Mouse (Mus musculus) myocyte (in vitro differentiated cells): ENCODE data around the gene Scarf1. TPM values are rescaled to one million over a fixed set of nuclear protein-coding genes. Genes with fewer than 3 reads are reported as not detected.

Experiments
- H3K27me3 ChIP-seq: one replicate; pipeline ENCODE4 v1.6.1; 2011; ENCODE audit not compliant: control insufficient read depth, insufficient read depth, insufficient read length
- H3K36me3 ChIP-seq: one replicate; pipeline ENCODE4 v1.6.1; 2011; ENCODE audit not compliant: control insufficient read depth, insufficient read depth
- H3K4me2 ChIP-seq: one replicate; pipeline ENCODE4 v1.6.1; 2011; ENCODE audit warnings: low read depth, control low read depth
- H3K4me3 ChIP-seq: one replicate; pipeline ENCODE4 v1.5.1; 2011; ENCODE audit warnings: mild to moderate bottlenecking, control low read depth, moderate library complexity
- H3K79me2 ChIP-seq: one replicate; pipeline ENCODE4 v1.6.1; 2011; ENCODE audit not compliant: control insufficient read depth, insufficient read depth
- H3ac ChIP-seq: one replicate; pipeline ENCODE4 v1.6.1; 2011; ENCODE audit not compliant: control insufficient read depth, insufficient read length
- CEBPB ChIP-seq: IDR thresholded peaks from 2 replicates; pipeline ENCODE4 v1.6.1; 2011; ENCODE audit warnings: mild to moderate bottlenecking, moderate library complexity; ENCODE audit not compliant: poor library complexity, insufficient read depth, severe bottlenecking
- E2F4 ChIP-seq: IDR thresholded peaks from one replicate; pipeline ENCODE4 v1.6.1; 2011; ENCODE audit warnings: mild to moderate bottlenecking, control low read depth, moderate library complexity; ENCODE audit not compliant: insufficient read depth
- MAX ChIP-seq: IDR thresholded peaks from one replicate; pipeline ENCODE4 v1.6.1; 2011; ENCODE audit warnings: low read depth, mild to moderate bottlenecking, control low read depth
- MYOD1 ChIP-seq, 3 experiments: IDR thresholded peaks; one replicate each; pipeline ENCODE4 v1.6.1; 2011; ENCODE audit warnings: control low read depth in 2 of 3, low read depth in 2 of 3, mild to moderate bottlenecking in 2 of 3, moderate library complexity in 1 of 3; ENCODE audit not compliant: insufficient read length in 2 of 3, control insufficient read depth in 1 of 3
- MYOG ChIP-seq, 3 experiments: IDR thresholded peaks; one replicate each; pipeline ENCODE4 v1.6.1; 2011; ENCODE audit warnings: control low read depth in 2 of 3, low read depth in 2 of 3, mild to moderate bottlenecking in 2 of 3; ENCODE audit not compliant: insufficient read length in 2 of 3, control insufficient read depth in 1 of 3, insufficient read depth in 1 of 3
- POLR2A ChIP-seq: IDR thresholded peaks from one replicate; pipeline ENCODE4 v1.6.1; 2011; ENCODE audit warnings: low read depth, mild to moderate bottlenecking, control low read depth, moderate library complexity; ENCODE audit not compliant: insufficient read length
- POLR2AphosphoS2 ChIP-seq: IDR thresholded peaks from one replicate; pipeline ENCODE4 v1.6.1; 2011; ENCODE audit warnings: low read depth, control low read depth; ENCODE audit not compliant: insufficient read length
- REST ChIP-seq: IDR thresholded peaks from one replicate; pipeline ENCODE4 v1.6.1; 2011; ENCODE audit warnings: mild to moderate bottlenecking, control low read depth, moderate library complexity; ENCODE audit not compliant: insufficient read depth, insufficient read length
- SRF ChIP-seq: IDR thresholded peaks from one replicate; pipeline ENCODE4 v1.6.1; 2011; ENCODE audit warnings: low read depth; ENCODE audit not compliant: control insufficient read depth, insufficient read length
- TCF12 ChIP-seq: IDR thresholded peaks from one replicate; pipeline ENCODE4 v1.6.1; 2011; ENCODE audit warnings: mild to moderate bottlenecking, control low read depth; ENCODE audit not compliant: poor library complexity, insufficient read depth, severe bottlenecking
- TCF3 ChIP-seq: IDR thresholded peaks from one replicate; pipeline ENCODE4 v1.6.1; 2011; ENCODE audit warnings: low read depth, control low read depth; ENCODE audit not compliant: insufficient read length
- USF1 ChIP-seq: IDR thresholded peaks from one replicate; pipeline ENCODE4 v1.6.1; 2011; ENCODE audit warnings: low read depth, mild to moderate bottlenecking, control low read depth, moderate library complexity
- polyA plus RNA-seq: library from polyadenylated mRNA; unstranded; fragments of >200 nt; fragmentation: generic; extraction: Trizol; gene quantifications from one replicate; pipeline ENCODE4 v1.2.1, GENCODE M21; 2012; ENCODE audit warnings: missing spikeins

Gene Scarf1
- polyA plus RNA-seq, 1 experiment, result 0.06 TPM

DNA sequence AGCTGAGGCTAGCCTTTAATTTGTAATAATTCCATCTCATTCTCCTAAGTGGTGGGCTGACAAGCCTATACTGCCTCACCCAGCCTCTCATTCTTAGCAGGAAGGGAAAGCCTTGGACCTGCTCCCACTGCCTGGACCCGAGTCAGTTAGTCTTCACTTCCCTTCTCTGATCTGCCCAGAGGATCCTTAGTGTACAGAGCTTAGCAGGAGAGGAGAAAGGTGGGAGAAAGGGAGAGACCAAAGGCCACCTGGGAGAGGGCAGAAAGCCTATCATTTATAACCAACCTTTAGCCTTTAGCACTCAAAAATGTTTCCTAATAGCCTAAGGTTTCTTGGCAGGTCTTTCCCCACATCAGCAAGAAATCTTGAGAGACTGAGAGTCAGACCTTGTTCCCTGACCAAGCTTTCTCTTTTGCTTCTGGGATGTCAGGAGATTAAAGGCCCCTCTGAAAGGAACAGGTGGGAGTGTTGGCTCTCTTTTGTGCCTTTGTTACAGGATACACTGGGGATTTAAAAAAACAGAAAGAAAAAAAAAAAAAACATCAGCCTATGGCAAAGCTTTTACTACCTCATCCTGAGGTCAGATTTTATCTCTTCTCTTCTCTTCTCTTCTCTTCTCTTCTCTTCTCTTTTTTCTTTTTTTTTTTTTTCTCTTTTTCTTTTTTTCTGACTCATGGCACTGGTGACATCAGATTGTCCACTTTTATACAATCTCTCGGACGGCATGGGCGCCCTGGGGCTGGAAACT lies 21.1 kb downstream of the Scarf1 start:
- TF ChIP-seq USF1 (no peak), MYOG (IDR thresholded peaks at IDR 0.05; ENCODE audit: control insufficient read depth in 1 of 3, insufficient read depth in 1 of 3, insufficient read length in 2 of 3, low read depth in 2 of 3) (no peak), TCF12 (no peak)
- Histone ChIP-seq H3K27me3 (no peaks in the 10 kb centered on the region), H3K36me3 (no peaks in the 10 kb centered on the region), H3K79me2 (no peaks in the 10 kb centered on the region), H3K4me2 (peak overlapping the region; percentile 49), H3K4me3 (no peak overlapping the region), H3ac (no peak overlapping the region)

DNA sequence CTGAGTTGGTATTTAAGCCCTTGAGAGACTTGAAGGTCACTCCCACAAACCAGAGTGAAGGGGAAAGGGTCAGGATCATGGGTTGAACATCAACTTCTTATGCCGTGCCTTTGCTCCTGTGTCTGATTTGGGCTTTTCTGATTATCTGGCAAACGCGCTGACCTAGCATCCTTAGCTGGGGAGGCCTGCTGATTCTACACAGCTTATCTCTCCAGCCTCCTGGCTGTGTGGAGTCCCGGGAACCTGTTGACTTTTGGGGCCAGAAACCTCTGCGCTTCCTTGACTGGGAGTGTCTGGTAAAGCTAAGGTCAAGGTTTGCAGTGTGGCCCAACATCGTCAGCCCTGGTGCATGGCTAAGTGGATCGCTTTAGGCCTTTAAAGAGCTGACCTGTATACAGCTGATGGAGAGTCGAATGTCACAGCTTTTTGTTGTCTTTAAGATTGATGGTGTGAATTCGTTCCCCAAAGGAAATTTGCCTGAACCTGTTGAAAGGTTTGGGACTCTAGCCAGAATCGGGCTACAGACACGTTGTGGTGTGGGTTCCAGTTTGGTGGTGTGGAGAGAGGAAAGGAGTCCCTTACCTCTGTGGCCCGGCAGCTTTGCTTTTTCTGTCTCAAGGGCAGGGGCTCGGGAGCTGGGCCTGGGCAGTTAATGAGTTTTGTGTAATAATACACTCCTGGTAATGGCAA lies 21.9 kb downstream of the Scarf1 start:
- no peaks in the 10 kb centered on the region for H3K79me2 ChIP-seq
- no peak for TF ChIP-seq POLR2AphosphoS2
- TF ChIP-seq TCF3, result no peak
- no peak overlapping the region for H3ac ChIP-seq
- H3K4me2 ChIP-seq, result peak overlapping the region; percentile 16
- H3K4me3 ChIP-seq, result no peak overlapping the region
- H3K36me3 ChIP-seq, result no peaks in the 10 kb centered on the region
- no peaks in the 10 kb centered on the region for H3K27me3 ChIP-seq

DNA sequence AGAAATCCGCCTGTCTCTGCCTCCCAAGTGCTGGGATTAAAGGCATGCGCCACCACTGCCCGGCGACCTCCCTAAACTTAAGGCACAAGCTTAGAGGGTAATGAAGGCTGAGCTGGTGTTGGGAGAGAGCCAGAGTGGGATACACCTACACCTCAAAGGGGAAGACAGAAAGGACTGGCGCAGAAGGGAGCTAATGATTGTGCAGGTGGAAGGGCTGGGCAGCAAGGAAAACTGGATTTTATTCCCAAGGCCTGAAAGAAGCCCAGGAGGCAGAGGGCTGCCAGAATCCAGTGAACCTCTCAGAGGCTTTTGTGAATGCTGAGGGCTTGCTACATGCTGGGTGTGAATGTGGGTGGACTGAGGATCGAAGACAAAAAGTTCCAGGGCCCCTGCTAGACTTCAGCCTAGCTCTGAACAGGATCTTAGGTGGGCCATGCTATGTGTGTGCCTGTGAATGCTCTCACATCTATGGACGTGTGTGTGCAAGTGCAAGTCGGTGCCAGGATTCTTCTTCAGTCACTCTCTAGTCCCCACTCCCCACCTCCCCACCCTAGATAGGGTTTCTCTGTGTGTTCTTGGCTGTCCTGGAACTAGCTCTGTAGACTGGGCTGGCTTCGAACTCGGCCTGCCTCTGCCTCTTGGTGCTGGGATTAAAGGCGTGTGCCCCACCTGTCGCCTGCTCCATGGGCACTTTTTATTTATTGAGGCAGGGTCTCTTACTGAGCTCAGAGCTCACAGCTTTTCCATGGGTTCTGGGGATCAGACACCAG lies 23.1 kb downstream of the Scarf1 start:
- H3K27me3 ChIP-seq, result no peaks in the 10 kb centered on the region
- H3K36me3 ChIP-seq, result no peaks in the 10 kb centered on the region
- TF ChIP-seq MAX (no peak), MYOG (IDR thresholded peaks at IDR 0.05; ENCODE audit: control insufficient read depth in 1 of 3, insufficient read depth in 1 of 3, insufficient read length in 2 of 3, low read depth in 2 of 3) (no peak), POLR2AphosphoS2 (no peak), SRF (no peak), POLR2A (no peak), CEBPB (no peak), TCF12 (no peak), REST (no peak), MYOD1 (IDR thresholded peaks at IDR 0.05; ENCODE audit: control insufficient read depth in 1 of 3, insufficient read length in 2 of 3, low read depth in 2 of 3) (no peak), USF1 (no peak), E2F4 (no peak), TCF3 (no peak)
- no peaks in the 10 kb centered on the region for H3K79me2 ChIP-seq
- H3K4me2 ChIP-seq, result no peak overlapping the region
- H3ac ChIP-seq, result no peak overlapping the region
- H3K4me3 ChIP-seq, result no peak overlapping the region

DNA sequence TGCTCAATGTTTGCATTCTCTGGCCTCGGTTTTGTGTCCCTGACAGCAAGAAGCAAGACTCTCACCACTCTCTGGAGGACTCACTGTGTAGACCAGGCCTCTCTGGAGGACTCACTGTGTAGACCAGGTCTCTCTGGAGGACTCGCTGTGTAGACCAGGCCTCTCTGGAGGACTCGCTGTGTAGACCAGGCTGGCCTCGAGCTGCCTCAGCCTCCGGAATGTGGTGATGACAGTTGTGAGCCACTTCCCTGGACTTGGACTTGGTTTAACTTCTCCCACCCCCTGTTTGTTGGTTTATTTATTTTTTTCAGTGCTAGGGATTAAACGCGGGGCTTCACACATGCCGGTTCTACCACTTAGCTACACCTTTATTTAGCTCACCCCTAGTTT lies 23.7 kb downstream of the Scarf1 start:
- Histone ChIP-seq H3K27me3 (no peaks in the 10 kb centered on the region), H3ac (no peak overlapping the region), H3K79me2 (no peaks in the 10 kb centered on the region), H3K36me3 (no peaks in the 10 kb centered on the region), H3K4me2 (no peak overlapping the region), H3K4me3 (no peak overlapping the region)
- TF ChIP-seq POLR2AphosphoS2 (no peak), TCF12 (no peak), MYOG (IDR thresholded peaks at IDR 0.05; ENCODE audit: control insufficient read depth in 1 of 3, insufficient read depth in 1 of 3, insufficient read length in 2 of 3, low read depth in 2 of 3) (no peak), SRF (no peak), E2F4 (no peak), MYOD1 (IDR thresholded peaks at IDR 0.05; ENCODE audit: control insufficient read depth in 1 of 3, insufficient read length in 2 of 3, low read depth in 2 of 3) (no peak), TCF3 (no peak), REST (no peak), USF1 (no peak), POLR2A (no peak), MAX (no peak), CEBPB (no peak)

DNA sequence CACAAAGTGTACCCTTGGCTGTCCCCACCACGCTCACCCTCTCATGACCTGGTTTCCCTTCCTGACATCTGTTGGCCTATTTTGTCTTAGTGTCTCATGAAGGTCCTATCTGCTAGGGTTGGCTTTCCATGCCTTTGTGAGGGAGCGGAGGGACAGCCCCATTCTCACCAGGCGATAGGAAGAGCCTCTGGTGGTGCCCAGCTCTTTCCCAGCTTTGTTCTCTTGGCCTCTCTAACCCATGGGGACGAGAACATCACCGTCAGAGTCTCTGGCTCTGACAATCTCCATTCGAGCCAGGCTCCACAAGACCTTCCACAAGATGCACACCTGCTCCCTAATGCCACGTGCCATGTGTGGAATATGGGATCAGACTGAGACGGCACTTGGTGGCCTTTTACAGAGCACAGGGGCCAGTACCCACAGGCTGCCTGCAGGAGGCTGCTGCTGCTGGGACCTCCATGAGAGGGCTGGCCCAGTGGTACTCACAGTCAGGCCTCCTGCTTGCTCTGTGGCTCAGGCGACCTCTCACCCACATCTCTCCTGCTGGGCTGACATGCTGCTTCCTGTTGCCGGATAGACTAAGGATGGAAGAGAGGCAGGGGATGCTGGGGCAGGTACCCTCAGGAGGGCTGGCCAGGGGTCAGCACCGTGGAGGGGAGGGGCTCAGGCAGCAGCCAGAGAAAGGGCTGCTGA lies 24.3 kb downstream of the Scarf1 start:
- TF ChIP-seq CEBPB, result no peak
- no peak for TF ChIP-seq REST
- TF ChIP-seq TCF3, result no peak
- TF ChIP-seq MYOG (IDR thresholded peaks at IDR 0.05; ENCODE audit: control insufficient read depth in 1 of 3, insufficient read depth in 1 of 3, insufficient read length in 2 of 3, low read depth in 2 of 3), result peak in 2 of 3 experiments; percentile 8 to 14
- H3K4me2 ChIP-seq, result peak overlapping the region; percentile 3

More for the DNA sequence above, 24.3 kb downstream of the Scarf1 start:
- Histone ChIP-seq H3K27me3 (no peaks in the 10 kb centered on the region), H3ac (no peak overlapping the region), H3K79me2 (no peaks in the 10 kb centered on the region), H3K4me3 (no peak overlapping the region), H3K36me3 (no peaks in the 10 kb centered on the region)
